Mouse (Mus musculus): ENCODE results near the gene Gm6592.
"Not testable (repeated sequence)": the region's sequence is repeated elsewhere in the genome, so short reads cannot be mapped to it uniquely, and the experiment has no call there.

Gene Gm6592

GRCm38 (mm10) chrX:8843694-8844093 is at the start of gene Gm6592:
Gm6592 (plus strand) TSS chrX:8843994.
- DNase-seq (ENCODE audit: low spot score), result no peak

GRCm38 (mm10) chrX:8803391-8803790 is 40.4 kb upstream of the Gm6592 start, which contains the start of gene Ssxb5:
Ssxb5 (plus strand) TSS chrX:8803691.
- DNase-seq (ENCODE audit: low spot score), result not testable (repeated sequence)

GRCm38 (mm10) chrX:8832043-8832442 is 11.8 kb upstream of the Gm6592 start:
- peak; percentile 33 for DNase-seq (ENCODE audit: low spot score)

GRCm38 (mm10) chrX:8852486-8852885 is 8.7 kb downstream of the Gm6592 start:
- DNase-seq (ENCODE audit: low spot score), result no peak

GRCm38 (mm10) chrX:8864331-8864730 is 20.5 kb downstream of the Gm6592 start:
- DNase-seq (ENCODE audit: low spot score), result peak; percentile 47

GRCm38 (mm10) chrX:8873953-8874352 is 30.2 kb downstream of the Gm6592 start, which contains the start of gene Gm5751:
Gm5751 (plus strand) TSS chrX:8874253.
- not testable (repeated sequence) for DNase-seq (ENCODE audit: low spot score)

- DNase-seq (ENCODE audit: low spot score), result no peak
These were observed 40.5 kb downstream of the Gm6592 start for GRCm38 (mm10) chrX:8884336-8884735.

- no peak for DNase-seq (ENCODE audit: low spot score)
These were observed 48.2 kb downstream of the Gm6592 start for GRCm38 (mm10) chrX:8891975-8892342.

GRCm38 (mm10) chrX:8892343-8893155 is 48.8 kb downstream of the Gm6592 start, which contains the start of gene B630019K06Rik:
B630019K06Rik (plus strand) TSS chrX:8892382.
- DNase-seq (ENCODE audit: low spot score), result peak; percentile 55

GRCm38 (mm10) chrX:8893182-8893651 is 49.4 kb downstream of the Gm6592 start:
- DNase-seq (ENCODE audit: low spot score), result peak; percentile 3

All from urinary bladder, postnatal 25 days (tissue).